Mouse (Mus musculus): ENCODE measurements around the gene Olfr623.

Gene Olfr623

DNA sequence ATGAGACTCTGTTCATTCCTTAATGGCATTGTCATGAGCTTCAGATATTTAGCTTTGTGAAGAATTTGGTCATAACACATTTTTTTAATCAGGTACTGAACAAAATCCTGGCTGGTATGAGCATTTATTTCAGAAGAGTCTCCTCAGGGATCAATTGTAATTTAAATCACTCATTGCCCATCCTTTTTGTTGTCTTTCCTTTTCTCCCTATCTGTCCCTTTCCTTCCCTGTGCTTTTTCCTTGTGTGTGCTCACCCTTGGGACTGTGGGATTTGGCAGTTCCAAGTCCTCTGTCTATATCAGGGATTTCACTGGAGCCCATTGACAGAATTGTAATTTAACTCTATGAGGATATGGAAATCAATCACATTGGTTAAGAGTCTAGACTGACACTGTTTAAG lies at the start of gene Olfr623:
Olfr623 (minus strand) TSS at position 101 of the 400 bp plus-strand sequence.
- DNase-seq (ENCODE audit: low spot score): no peak

DNA sequence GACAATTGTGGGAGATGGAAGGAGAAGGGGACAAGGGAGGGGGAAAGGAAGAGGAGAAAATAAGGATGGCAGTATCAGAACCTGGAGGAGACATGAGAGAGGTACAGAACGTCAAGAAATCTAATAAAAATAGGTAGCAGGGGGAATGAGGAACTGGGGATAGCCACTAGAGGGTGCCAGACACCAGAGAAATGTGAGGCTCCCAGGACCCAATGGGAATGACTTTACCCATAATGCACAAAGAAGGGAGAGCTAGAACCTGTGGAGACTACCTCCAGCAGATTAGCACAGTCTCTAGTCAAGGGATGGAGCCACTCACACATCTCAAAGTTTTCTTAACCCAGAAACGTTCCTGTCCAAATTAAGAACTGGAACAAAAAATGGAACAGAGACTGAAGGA lies 48.5 kb upstream of the Olfr623 start:
- DNase-seq (ENCODE audit: low spot score): no peak

DNA sequence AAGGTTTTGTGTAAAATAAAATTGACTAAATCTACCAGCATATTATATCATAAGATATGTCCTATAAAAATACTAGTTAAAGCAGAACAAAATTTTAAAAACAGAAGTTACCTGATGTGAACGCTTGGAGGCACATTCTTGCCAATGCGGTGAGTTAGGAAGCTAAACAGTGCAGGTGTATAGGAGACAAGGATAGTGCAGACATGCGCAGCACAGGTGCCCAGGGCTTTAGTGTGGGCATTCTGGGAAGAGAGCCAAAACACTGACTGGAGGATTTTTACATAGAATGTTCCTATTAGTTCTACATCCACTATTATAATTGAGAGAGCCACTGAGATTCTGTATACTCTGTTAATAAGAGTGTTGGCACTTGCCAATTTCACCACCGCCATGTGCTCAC lies 36.0 kb upstream of the Olfr623 start:
- DNase-seq (ENCODE audit: low spot score): no peak

DNA sequence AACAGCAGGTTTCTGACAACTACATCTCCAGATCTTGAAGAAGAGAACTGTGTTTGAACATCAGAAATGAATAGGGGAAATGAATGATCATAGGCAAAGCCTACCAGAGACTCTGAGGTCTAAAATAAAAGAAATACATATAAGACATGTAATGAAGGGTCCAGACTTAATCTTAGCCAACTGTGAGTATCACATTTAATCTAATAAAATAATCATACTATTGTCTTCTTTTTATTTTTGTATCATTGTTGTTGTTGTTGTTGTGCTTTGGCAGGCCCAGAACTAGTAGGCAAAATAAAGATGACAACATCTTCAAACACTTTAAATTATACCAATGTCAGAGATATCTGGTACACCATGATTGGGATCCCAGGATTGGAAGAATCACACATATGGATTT lies 18.9 kb upstream of the Olfr623 start, which contains the start of gene Olfr625-ps1:
Olfr625-ps1 (plus strand) TSS at position 301 of the 400 bp plus-strand sequence.
- DNase-seq (ENCODE audit: low spot score): no peak

DNA sequence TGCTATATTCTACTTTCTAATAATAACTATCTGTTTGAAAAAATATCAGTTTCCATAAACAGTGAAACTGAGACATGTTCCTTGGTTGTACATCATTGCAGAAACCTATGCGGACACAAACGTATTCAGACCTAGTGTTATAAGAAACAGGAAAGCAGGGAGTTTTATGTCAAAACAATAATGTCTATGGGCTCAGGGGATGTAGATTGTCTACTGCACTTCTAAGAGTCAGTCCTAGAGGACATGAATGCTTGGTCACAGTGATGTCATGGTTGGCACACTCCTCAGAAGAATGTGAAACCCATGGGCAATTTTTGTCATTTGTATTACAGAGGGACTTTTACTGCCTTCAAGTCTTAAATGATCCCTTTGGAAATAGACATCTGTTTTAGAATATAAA lies 7.6 kb upstream of the Olfr623 start, which contains the start of gene Olfr624:
Olfr624 (minus strand) TSS at position 101 of the 400 bp plus-strand sequence.
- DNase-seq (ENCODE audit: low spot score): no peak

DNA sequence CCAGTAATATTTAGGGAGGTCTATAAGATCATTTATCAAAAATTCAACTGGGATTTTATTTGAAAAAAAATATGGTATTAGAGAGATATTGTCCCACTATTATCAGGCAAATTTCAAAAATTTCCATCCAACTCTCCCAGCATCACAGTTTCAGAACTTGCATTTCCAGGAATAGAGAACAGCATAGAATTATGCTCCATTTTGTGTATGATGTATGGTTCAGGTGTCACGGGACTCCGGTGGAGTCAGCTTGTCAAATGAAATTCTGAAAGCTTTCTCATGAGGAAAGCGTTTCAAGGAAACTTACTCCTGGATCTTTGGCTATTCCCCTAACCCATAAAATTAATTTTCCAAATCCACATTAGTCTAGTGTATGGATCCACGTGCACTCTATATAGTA lies 19.4 kb downstream of the Olfr623 start:
- DNase-seq (ENCODE audit: low spot score): no peak

DNA sequence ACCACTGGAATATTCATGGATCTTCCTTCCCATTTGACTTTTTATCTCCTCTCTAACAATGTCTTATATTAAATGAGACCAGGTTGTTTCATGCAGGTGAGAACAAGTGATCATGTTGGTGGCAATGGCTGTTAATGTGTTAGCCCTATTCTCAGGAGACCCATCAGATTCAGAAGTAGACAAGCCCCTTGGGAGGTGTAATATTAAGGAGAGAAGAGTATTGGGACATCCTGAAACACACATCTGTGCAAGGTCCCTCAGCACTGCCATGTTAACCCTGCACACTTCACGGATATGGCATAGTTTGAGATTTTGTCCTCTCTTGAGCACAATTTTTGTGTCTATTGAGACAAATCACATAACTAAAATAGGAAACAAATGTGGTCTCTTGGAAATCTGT lies 20.9 kb downstream of the Olfr623 start, which contains the start of gene Olfr622:
Olfr622 (minus strand) TSS at position 101 of the 400 bp plus-strand sequence.
- no peak for DNase-seq (ENCODE audit: low spot score)

DNA sequence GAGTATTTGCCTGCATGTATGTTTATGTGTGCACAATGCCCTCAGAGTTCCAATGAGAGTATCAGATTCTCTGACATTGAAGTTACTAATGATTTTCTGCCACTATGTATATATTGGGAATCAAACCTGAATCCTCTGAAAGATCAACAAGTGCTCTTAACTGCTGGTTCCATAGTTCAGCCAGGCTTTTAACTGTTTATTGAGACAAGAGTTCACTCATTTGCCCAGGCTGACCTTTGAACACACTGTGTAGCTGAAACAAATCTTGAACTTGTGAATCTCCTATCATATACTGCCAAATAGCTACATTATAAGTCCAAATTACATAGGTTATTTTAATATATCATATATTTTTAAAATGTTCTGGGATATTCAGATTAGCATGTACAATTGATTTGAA lies 26.7 kb downstream of the Olfr623 start:
- no peak for DNase-seq (ENCODE audit: low spot score)

DNA sequence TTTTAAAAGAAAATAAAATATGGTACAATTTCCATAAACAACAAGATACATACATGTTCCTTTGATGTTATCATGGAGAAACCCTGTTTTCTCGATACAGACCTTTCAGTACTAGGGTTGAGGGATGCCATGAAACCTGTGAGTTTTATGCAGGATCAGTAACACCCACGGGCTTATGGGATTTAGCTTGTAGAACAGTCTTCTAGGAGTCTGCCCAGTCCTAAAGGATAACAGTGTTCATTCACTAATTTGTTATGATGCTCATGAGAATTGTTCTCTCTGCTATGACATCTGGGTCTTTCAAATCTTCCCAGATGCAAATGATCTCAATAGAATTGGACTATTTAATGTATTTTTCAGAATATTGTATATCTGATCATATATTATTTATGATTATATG lies 51.1 kb downstream of the Olfr623 start, which contains the start of gene Olfr620:
Olfr620 (minus strand) TSS at position 101 of the 400 bp plus-strand sequence.
- no peak for DNase-seq (ENCODE audit: low spot score)
